In the genomic region with DNA sequence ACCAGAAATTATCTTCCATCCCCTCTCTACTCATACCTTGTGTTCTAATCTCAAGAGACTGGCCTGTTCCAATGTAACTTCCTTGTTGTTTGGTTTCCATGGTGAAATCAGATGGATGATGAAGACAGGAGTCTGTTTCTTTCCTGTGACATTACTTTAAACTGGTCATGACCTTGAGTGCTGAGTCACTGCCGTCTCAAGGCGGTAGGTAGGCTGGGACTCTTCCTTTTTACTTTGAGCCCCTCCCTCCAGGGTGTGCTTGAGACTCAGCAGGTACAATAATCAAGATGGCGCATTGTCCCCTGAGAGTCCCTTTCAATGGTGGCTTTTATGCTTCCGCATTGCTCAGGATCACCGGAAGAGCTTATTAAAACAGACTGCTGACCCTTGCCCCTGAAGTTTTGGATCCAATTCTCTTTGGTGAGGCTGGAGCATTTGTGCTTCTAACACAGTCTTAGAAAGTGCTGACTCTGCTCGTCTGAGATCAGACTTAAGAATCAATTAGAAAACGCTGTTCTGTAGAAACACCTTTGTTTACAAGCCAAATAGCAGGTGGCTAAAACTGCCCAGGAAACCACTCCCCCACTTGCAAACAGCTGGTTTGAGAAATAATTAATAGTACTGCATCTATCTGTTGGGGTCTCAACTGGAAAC, we compare ENCODE assay signal across 24 mouse cellular contexts. TPM values are rescaled to one million over a fixed set of nuclear protein-coding genes. Genes with fewer than 3 reads are reported as not detected.
DNase-seq lines count a peak whose midpoint lies in the region; ATAC-seq and TF ChIP-seq lines count a peak whose summit lies in the region.
"Had no signal": no experiment of that assay in that cellular context is flagged by ENCODE, and none has a peak within 500 bp of the region (broad histone marks: within the 10 kb centered on the region; RNA-seq: fewer than 3 reads in every experiment).

No protein-coding gene starts in this region.

- H3K9me3 ChIP-seq in forebrain, embryonic 11.5 days (ENCODE audit: control insufficient read depth, low read length), result no peaks in the 10 kb centered on the region
- H3K9me3 ChIP-seq in forebrain, embryonic 15.5 days, result no peaks in the 10 kb centered on the region
- no peaks in the 10 kb centered on the region for H3K9me3 ChIP-seq in intestine, postnatal 0 days (ENCODE audit: control insufficient read depth)
- H3K9me3 ChIP-seq in intestine, embryonic 16.5 days (ENCODE audit: control insufficient read depth, low read length), result no peaks in the 10 kb centered on the region
- no peaks in the 10 kb centered on the region for H3K9me3 ChIP-seq in kidney, embryonic 15.5 days (replicated peaks)
- H3K9me3 ChIP-seq: embryonic facial prominence, embryonic 13.5 days; heart, embryonic 10.5 days; hindbrain, embryonic 12.5 days had no signal

- peak; percentile 19; the same call in 1 of the 2 replicates for ATAC-seq in forebrain, embryonic 11.5 days (replicated peaks; ENCODE audit: low FRiP score)
- no peak for ATAC-seq in forebrain, embryonic 15.5 days (replicated peaks)
- ATAC-seq in intestine, postnatal 0 days, result peak; percentile 74
- no peak for ATAC-seq in intestine, embryonic 16.5 days
- ATAC-seq in kidney, embryonic 15.5 days (replicated peaks; ENCODE audit: low FRiP score), result no peak
- ATAC-seq: activated CD4-positive, CD25-positive, alpha-beta regulatory T cell, adult 4 months; hindbrain, embryonic 16.5 days; inflammation-experienced regulatory T-cells, adult 6 months had no signal

- H3K36me3 ChIP-seq in forebrain, embryonic 11.5 days (ENCODE audit: control insufficient read depth, insufficient read depth, low read length), result no peaks in the 10 kb centered on the region
- no peaks in the 10 kb centered on the region for H3K36me3 ChIP-seq in forebrain, embryonic 15.5 days
- H3K36me3 ChIP-seq in intestine, postnatal 0 days (ENCODE audit: control insufficient read depth, insufficient read depth), result no peaks in the 10 kb centered on the region
- no peaks in the 10 kb centered on the region for H3K36me3 ChIP-seq in intestine, embryonic 16.5 days (ENCODE audit: control insufficient read depth, insufficient read depth, low read length)
- H3K36me3 ChIP-seq in kidney, embryonic 15.5 days, result no peaks in the 10 kb centered on the region
- H3K36me3 ChIP-seq: embryonic facial prominence, embryonic 13.5 days; G1E; heart, embryonic 10.5 days; hindbrain, embryonic 12.5 days had no signal

- no peak for TF ChIP-seq CTCF in intestine, postnatal 0 days (IDR thresholded peaks at IDR 0.05; ENCODE audit: low read depth)
- no peak for TF ChIP-seq CTCF in brain, embryonic 14.5 days (IDR thresholded peaks at IDR 0.05; ENCODE audit: borderline replicate concordance, extremely low read depth, insufficient read depth, insufficient read length)

- no peak for TF ChIP-seq POLR2A in brain, embryonic 14.5 days (IDR thresholded peaks at IDR 0.05; ENCODE audit: borderline replicate concordance, extremely low read depth, insufficient read depth, insufficient read length, poor library complexity, severe bottlenecking)

- H3K4me1 ChIP-seq in forebrain, embryonic 11.5 days (replicated peaks; ENCODE audit: control insufficient read depth, insufficient read depth, low read length), result no peaks in the 10 kb centered on the region
- H3K4me1 ChIP-seq in forebrain, embryonic 15.5 days, result no peaks in the 10 kb centered on the region
- no peaks in the 10 kb centered on the region for H3K4me1 ChIP-seq in intestine, postnatal 0 days (replicated peaks; ENCODE audit: control insufficient read depth, insufficient read depth, low read length)
- H3K4me1 ChIP-seq in intestine, embryonic 16.5 days (ENCODE audit: control insufficient read depth, insufficient read depth, low read length), result no peaks in the 10 kb centered on the region
- H3K4me1 ChIP-seq in kidney, embryonic 15.5 days, result no peaks in the 10 kb centered on the region
- H3K4me1 ChIP-seq: embryonic facial prominence, embryonic 13.5 days; heart, embryonic 10.5 days; hindbrain, embryonic 12.5 days had no signal

- no peak overlapping the region for H3K4me3 ChIP-seq in forebrain, embryonic 11.5 days (ENCODE audit: low read depth, low read length)
- H3K4me3 ChIP-seq in forebrain, embryonic 15.5 days, result no peak overlapping the region
- H3K4me3 ChIP-seq in intestine, postnatal 0 days (ENCODE audit: low read depth, low read length), result no peak overlapping the region
- no peak overlapping the region for H3K4me3 ChIP-seq in intestine, embryonic 16.5 days (ENCODE audit: low read length)
- H3K4me3 ChIP-seq in kidney, embryonic 15.5 days (replicated peaks), result no peak overlapping the region
- H3K4me3 ChIP-seq: embryonic facial prominence, embryonic 13.5 days; gastrocnemius, adult 2 months; heart, embryonic 10.5 days; hindbrain, embryonic 12.5 days had no signal

- DNase-seq in forebrain, embryonic 11.5 days (ENCODE audit: low spot score), result no peak
- DNase-seq in brain, embryonic 14.5 days (ENCODE audit: low read depth), result peak; percentile 37
- no peak for DNase-seq in thymus, postnatal 10 days (ENCODE audit: low spot score in 2 of 2)
- no peak for DNase-seq in retina, embryonic 14.5 days (ENCODE audit: low spot score)
- DNase-seq: adrenal gland, postnatal 14 days; cerebellum, adult 18-20 months; cerebellum, adult 9-11 months; cerebellum, postnatal 36 days; gastrocnemius, adult 2 months; gastrocnemius, postnatal 25 days; heart, postnatal 10 days; heart, postnatal 4 days; kidney, adult 18-20 months had no signal

- H3K4me2 ChIP-seq in forebrain, embryonic 11.5 days (ENCODE audit: low read depth, low read length, severe bottlenecking), result no peak overlapping the region
- H3K4me2 ChIP-seq in forebrain, embryonic 15.5 days (replicated peaks), result no peak overlapping the region
- H3K4me2 ChIP-seq in intestine, postnatal 0 days (replicated peaks; ENCODE audit: low read depth), result no peak overlapping the region
- H3K4me2 ChIP-seq in intestine, embryonic 16.5 days (ENCODE audit: low read depth, low read length), result no peak overlapping the region
- H3K4me2 ChIP-seq in kidney, embryonic 15.5 days, result no peak overlapping the region
- H3K4me2 ChIP-seq: embryonic facial prominence, embryonic 13.5 days; hindbrain, embryonic 12.5 days had no signal

- no peak overlapping the region for H3K27ac ChIP-seq in forebrain, embryonic 11.5 days (ENCODE audit: low read depth, low read length)
- no peak overlapping the region for H3K27ac ChIP-seq in forebrain, embryonic 15.5 days (replicated peaks)
- H3K27ac ChIP-seq in intestine, postnatal 0 days (ENCODE audit: low read depth, low read length), result no peak overlapping the region
- no peak overlapping the region for H3K27ac ChIP-seq in intestine, embryonic 16.5 days (ENCODE audit: low read length)
- no peak overlapping the region for H3K27ac ChIP-seq in kidney, embryonic 15.5 days
- H3K27ac ChIP-seq: embryonic facial prominence, embryonic 13.5 days; gastrocnemius, adult 2 months; heart, embryonic 10.5 days; hindbrain, embryonic 12.5 days had no signal

- WGBS in forebrain, embryonic 11.5 days, result 58% methylated on average over 7 of the region's 7 CpGs
- 59% methylated on average over 7 of the region's 7 CpGs for WGBS in forebrain, embryonic 15.5 days
- 57% methylated on average over 7 of the region's 7 CpGs for WGBS in intestine, postnatal 0 days
- 65% methylated on average over 7 of the region's 7 CpGs for WGBS in intestine, embryonic 16.5 days
- WGBS in kidney, embryonic 15.5 days, result 77% methylated on average over 7 of the region's 7 CpGs

- no peaks in the 10 kb centered on the region for H3K27me3 ChIP-seq in forebrain, embryonic 11.5 days (ENCODE audit: control insufficient read depth, insufficient read depth, low read length)
- H3K27me3 ChIP-seq in forebrain, embryonic 15.5 days, result no peaks in the 10 kb centered on the region
- no peaks in the 10 kb centered on the region for H3K27me3 ChIP-seq in intestine, postnatal 0 days (replicated peaks; ENCODE audit: control insufficient read depth, insufficient read depth, low read length)
- no peaks in the 10 kb centered on the region for H3K27me3 ChIP-seq in intestine, embryonic 16.5 days (replicated peaks; ENCODE audit: control insufficient read depth, insufficient read depth, low read length)
- H3K27me3 ChIP-seq in kidney, embryonic 15.5 days, result no peaks in the 10 kb centered on the region
- H3K27me3 ChIP-seq: embryonic facial prominence, embryonic 13.5 days; hindbrain, embryonic 12.5 days had no signal

- H3K9ac ChIP-seq in forebrain, embryonic 11.5 days (ENCODE audit: low read length), result no peak overlapping the region
- H3K9ac ChIP-seq in forebrain, embryonic 15.5 days (replicated peaks), result no peak overlapping the region
- H3K9ac ChIP-seq in intestine, postnatal 0 days (ENCODE audit: low read depth, low read length), result no peak overlapping the region
- H3K9ac ChIP-seq in intestine, embryonic 16.5 days (ENCODE audit: low read depth, low read length), result no peak overlapping the region
- H3K9ac ChIP-seq in kidney, embryonic 15.5 days, result no peak overlapping the region
- H3K9ac ChIP-seq: embryonic facial prominence, embryonic 13.5 days; hindbrain, embryonic 12.5 days had no signal

RNA-seq across cellular contexts. Expression of gene Fat1, which starts 14.7 kb away (rescaled TPM):
- polyA plus RNA-seq in forebrain, embryonic 11.5 days (2014; fragmentation: Nextera tagmentation; extraction: Ambion mirVana), result 35.2 and 35.5 TPM in 2 replicates
- 7.7 and 8.7 TPM in 2 replicates for polyA plus RNA-seq in forebrain, embryonic 15.5 days (2015; fragmentation: Nextera tagmentation; extraction: Ambion mirVana)
- polyA plus RNA-seq in intestine, postnatal 0 days (2015; fragmentation: Nextera tagmentation; extraction: Ambion mirVana), result 10.4 and 10.7 TPM in 2 replicates
- polyA plus RNA-seq in intestine, embryonic 16.5 days (2015; fragmentation: Nextera tagmentation; extraction: Ambion mirVana), result 10.8 and 11.4 TPM in 2 replicates
- 39.8 and 59.0 TPM in 2 replicates for polyA plus RNA-seq in brain, embryonic 14.5 days (2012; rRNA removed)
- 21.3 and 21.9 TPM in 2 replicates for polyA plus RNA-seq in kidney, embryonic 15.5 days (2015; fragmentation: Nextera tagmentation; extraction: Ambion mirVana)
- polyA plus RNA-seq: G1E; inflammation-experienced regulatory T-cells, adult 6 months had no signal

Comparison
In these comparisons a context has a peak if more than half of its experiments do, and no peak if none do; other contexts are left out.
1. ATAC-seq: peak in forebrain, embryonic 11.5 days (single experiment) and intestine, postnatal 0 days (single experiment); none in forebrain, embryonic 15.5 days (single experiment), intestine, embryonic 16.5 days (single experiment) and kidney, embryonic 15.5 days (single experiment).